Mouse (Mus musculus): ENCODE results near the gene Atp6v1g2. TPM values are rescaled to one million over a fixed set of nuclear protein-coding genes. Genes with fewer than 3 reads are reported as not detected.
A peak's percentile ranks its signal among the peaks of the same experiment; 100 is the strongest.

Gene Atp6v1g2
- total and polyA plus RNA-seq, 3 experiments = 2.4 to 5.0 (median 3.2) TPM

- Histone ChIP-seq H3K4me1 (ENCODE audit: insufficient read depth, low read depth, low read length) (peaks cover 94% of the 10 kb centered on the region), H3K36me3 (replicated peaks) (peaks cover 99% of the 10 kb centered on the region), H3K27me3 (ENCODE audit: insufficient read depth, low read length) (no peaks in the 10 kb centered on the region), H3K4me3 (ENCODE audit: low read depth, low read length) (peak overlapping the region; percentile 28; the same call in 1 of the 2 replicates), H3K9me3 (replicated peaks) (no peaks in the 10 kb centered on the region)
- no peak for TF ChIP-seq GATA2 (IDR thresholded peaks at IDR 0.05; ENCODE audit: borderline replicate concordance, low read depth, low read length)
- TF ChIP-seq CTCF (IDR thresholded peaks at IDR 0.05; ENCODE audit: low read depth, low read length) = no peak
- no peak for TF ChIP-seq POLR2AphosphoS5 (IDR thresholded peaks at IDR 0.05; ENCODE audit: insufficient replicate concordance, low read depth, low read length)
- no peak for TF ChIP-seq GATA1 (IDR thresholded peaks at IDR 0.05; ENCODE audit: borderline replicate concordance, low read length)
- TF ChIP-seq TAL1 (conservative IDR thresholded peaks at IDR 0.05; ENCODE audit: low read depth, low read length) = no peak
- no peak for ATAC-seq (ENCODE audit: extremely low read depth, insufficient number of reproducible peaks, low FRiP score, poor library complexity, severe bottlenecking)
- no peak for DNase-seq (ENCODE audit: low spot score)
Observed at GRCm38 (mm10) chr17:35249451-35250197, 16.2 kb downstream of the Atp6v1g2 start.

GRCm38 (mm10) chr17:35250348-35251120 is 17.1 kb downstream of the Atp6v1g2 start:
- no peak for TF ChIP-seq TAL1 (conservative IDR thresholded peaks at IDR 0.05; ENCODE audit: low read depth, low read length)
- no peak for TF ChIP-seq GATA2 (IDR thresholded peaks at IDR 0.05; ENCODE audit: borderline replicate concordance, low read depth, low read length)
- TF ChIP-seq GATA1 (IDR thresholded peaks at IDR 0.05; ENCODE audit: borderline replicate concordance, low read length) = no peak
- TF ChIP-seq POLR2AphosphoS5 (IDR thresholded peaks at IDR 0.05; ENCODE audit: insufficient replicate concordance, low read depth, low read length) = no peak
- no peak for TF ChIP-seq CTCF (IDR thresholded peaks at IDR 0.05; ENCODE audit: low read depth, low read length)
- H3K27me3 ChIP-seq (ENCODE audit: insufficient read depth, low read length) = no peaks in the 10 kb centered on the region
- DNase-seq (ENCODE audit: low spot score) (no peak), ATAC-seq (ENCODE audit: extremely low read depth, insufficient number of reproducible peaks, low FRiP score, poor library complexity, severe bottlenecking) (no peak)
- peaks cover 85% of the 10 kb centered on the region for H3K4me1 ChIP-seq (ENCODE audit: insufficient read depth, low read depth, low read length)
- peaks cover 92% of the 10 kb centered on the region for H3K36me3 ChIP-seq (replicated peaks)
- H3K4me3 ChIP-seq (ENCODE audit: low read depth, low read length) = peak overlapping the region; percentile 24; the same call in 1 of the 2 replicates
- H3K9me3 ChIP-seq (replicated peaks) = no peaks in the 10 kb centered on the region

GRCm38 (mm10) chr17:35251162-35251719 is 17.8 kb downstream of the Atp6v1g2 start:
- DNase-seq (ENCODE audit: low spot score) = no peak
- TF ChIP-seq GATA1 (IDR thresholded peaks at IDR 0.05; ENCODE audit: borderline replicate concordance, low read length) (no peak), CTCF (IDR thresholded peaks at IDR 0.05; ENCODE audit: low read depth, low read length) (no peak), GATA2 (IDR thresholded peaks at IDR 0.05; ENCODE audit: borderline replicate concordance, low read depth, low read length) (no peak), POLR2AphosphoS5 (IDR thresholded peaks at IDR 0.05; ENCODE audit: insufficient replicate concordance, low read depth, low read length) (no peak), TAL1 (conservative IDR thresholded peaks at IDR 0.05; ENCODE audit: low read depth, low read length) (no peak)
- ATAC-seq (ENCODE audit: extremely low read depth, insufficient number of reproducible peaks, low FRiP score, poor library complexity, severe bottlenecking) = no peak
- Histone ChIP-seq H3K4me1 (ENCODE audit: insufficient read depth, low read depth, low read length) (peaks cover 78% of the 10 kb centered on the region), H3K27me3 (ENCODE audit: insufficient read depth, low read length) (no peaks in the 10 kb centered on the region), H3K9me3 (replicated peaks) (no peaks in the 10 kb centered on the region), H3K36me3 (replicated peaks) (peaks cover 85% of the 10 kb centered on the region), H3K4me3 (ENCODE audit: low read depth, low read length) (no peak overlapping the region)

GRCm38 (mm10) chr17:35251981-35252380 is 18.5 kb downstream of the Atp6v1g2 start:
- TF ChIP-seq POLR2AphosphoS5 (IDR thresholded peaks at IDR 0.05; ENCODE audit: insufficient replicate concordance, low read depth, low read length) (no peak), GATA2 (IDR thresholded peaks at IDR 0.05; ENCODE audit: borderline replicate concordance, low read depth, low read length) (no peak), CTCF (IDR thresholded peaks at IDR 0.05; ENCODE audit: low read depth, low read length) (no peak), GATA1 (IDR thresholded peaks at IDR 0.05; ENCODE audit: borderline replicate concordance, low read length) (no peak), TAL1 (conservative IDR thresholded peaks at IDR 0.05; ENCODE audit: low read depth, low read length) (no peak)
- no peaks in the 10 kb centered on the region for H3K27me3 ChIP-seq (ENCODE audit: insufficient read depth, low read length)
- ATAC-seq (ENCODE audit: extremely low read depth, insufficient number of reproducible peaks, low FRiP score, poor library complexity, severe bottlenecking) (no peak), DNase-seq (ENCODE audit: low spot score) (no peak)
- H3K4me1 ChIP-seq (ENCODE audit: insufficient read depth, low read depth, low read length) = peaks cover 71% of the 10 kb centered on the region
- peaks cover 77% of the 10 kb centered on the region for H3K36me3 ChIP-seq (replicated peaks)
- H3K9me3 ChIP-seq (replicated peaks) = no peaks in the 10 kb centered on the region
- no peak overlapping the region for H3K4me3 ChIP-seq (ENCODE audit: low read depth, low read length)

- Histone ChIP-seq H3K27me3 (ENCODE audit: insufficient read depth, low read length) (no peaks in the 10 kb centered on the region), H3K36me3 (replicated peaks) (peaks cover 70% of the 10 kb centered on the region)
Observed at GRCm38 (mm10) chr17:35252619-35253292, 19.3 kb downstream of the Atp6v1g2 start.

More at GRCm38 (mm10) chr17:35252619-35253292, 19.3 kb downstream of the Atp6v1g2 start:
- ATAC-seq (ENCODE audit: extremely low read depth, insufficient number of reproducible peaks, low FRiP score, poor library complexity, severe bottlenecking) (no peak), DNase-seq (ENCODE audit: low spot score) (no peak)
- no peak overlapping the region for H3K4me3 ChIP-seq (ENCODE audit: low read depth, low read length)
- no peaks in the 10 kb centered on the region for H3K9me3 ChIP-seq (replicated peaks)
- peaks cover 69% of the 10 kb centered on the region for H3K4me1 ChIP-seq (ENCODE audit: insufficient read depth, low read depth, low read length)
- TF ChIP-seq GATA2 (IDR thresholded peaks at IDR 0.05; ENCODE audit: borderline replicate concordance, low read depth, low read length) = no peak
- no peak for TF ChIP-seq POLR2AphosphoS5 (IDR thresholded peaks at IDR 0.05; ENCODE audit: insufficient replicate concordance, low read depth, low read length)
- no peak for TF ChIP-seq GATA1 (IDR thresholded peaks at IDR 0.05; ENCODE audit: borderline replicate concordance, low read length)
- no peak for TF ChIP-seq CTCF (IDR thresholded peaks at IDR 0.05; ENCODE audit: low read depth, low read length)
- no peak for TF ChIP-seq TAL1 (conservative IDR thresholded peaks at IDR 0.05; ENCODE audit: low read depth, low read length)

Data from G1E (cell line).